Comparison of ENCODE assay signal across 28 mouse cellular contexts in genomic region chr3:83039666-83040065, GRCm38 (mm10). TPM values are rescaled to one million over a fixed set of nuclear protein-coding genes. Genes with fewer than 3 reads are reported as not detected.
DNase-seq lines count a peak whose midpoint lies in the region; ATAC-seq and TF ChIP-seq lines count a peak whose summit lies in the region.
"Had no signal": no experiment of that assay in that cellular context is flagged by ENCODE, and none has a peak within 500 bp of the region (broad histone marks: within the 10 kb centered on the region; RNA-seq: fewer than 3 reads in every experiment).

No protein-coding gene starts in this region.

- H3K9ac ChIP-seq in liver, adult 2 months (ENCODE audit: low read depth, low read length): no peak overlapping the region
- no peak overlapping the region for H3K9ac ChIP-seq in intestine, embryonic 16.5 days (ENCODE audit: low read depth, low read length)
- H3K9ac ChIP-seq in liver, embryonic 12.5 days: no peak overlapping the region
- H3K9ac ChIP-seq in liver, embryonic 16.5 days (ENCODE audit: low read depth, low read length): no peak overlapping the region
- H3K9ac ChIP-seq: embryonic facial prominence, embryonic 15.5 days; hindbrain, embryonic 12.5 days had no signal

- H3K9me3 ChIP-seq in intestine, embryonic 16.5 days (ENCODE audit: control insufficient read depth, low read length): no peaks in the 10 kb centered on the region
- no peaks in the 10 kb centered on the region for H3K9me3 ChIP-seq in liver, embryonic 12.5 days (replicated peaks)
- no peaks in the 10 kb centered on the region for H3K9me3 ChIP-seq in liver, embryonic 16.5 days (replicated peaks; ENCODE audit: control insufficient read depth, low read length)
- H3K9me3 ChIP-seq: embryonic facial prominence, embryonic 15.5 days; forebrain, embryonic 10.5 days; hindbrain, embryonic 12.5 days had no signal

- ATAC-seq in intestine, embryonic 16.5 days: peak; percentile 88
- peak; percentile 64 for ATAC-seq in liver, embryonic 12.5 days
- peak; percentile 77 for ATAC-seq in liver, embryonic 16.5 days (ENCODE audit: low read depth)
- ATAC-seq: activated CD4-positive, CD25-positive, alpha-beta regulatory T cell, adult 4 months; forebrain, embryonic 14.5 days; Patski had no signal

- WGBS in liver, adult 2 months: 18% methylated on average over 4 of the region's 4 CpGs
- 65% methylated on average over 4 of the region's 4 CpGs for WGBS in intestine, embryonic 16.5 days
- WGBS in liver, embryonic 12.5 days (ENCODE audit: insufficient replicate concordance): 51% methylated on average over 4 of the region's 4 CpGs
- WGBS in liver, embryonic 16.5 days (ENCODE audit: insufficient replicate concordance): 43% methylated on average over 4 of the region's 4 CpGs

- no peak overlapping the region for H3K4me2 ChIP-seq in intestine, embryonic 16.5 days (ENCODE audit: low read depth, low read length)
- H3K4me2 ChIP-seq in liver, embryonic 12.5 days: no peak overlapping the region
- 0 out of 2 replicates have a peak overlapping the region, but pooled peaks have one; percentile 15 for H3K4me2 ChIP-seq in liver, embryonic 16.5 days (ENCODE audit: low read depth, low read length)
- H3K4me2 ChIP-seq: embryonic facial prominence, embryonic 15.5 days; hindbrain, embryonic 12.5 days had no signal

- H3K79me2 ChIP-seq in liver, adult 2 months (ENCODE audit: control insufficient read depth, insufficient read depth, low read length): no peaks in the 10 kb centered on the region

- H3K4me3 ChIP-seq in liver, adult 2 months (ENCODE audit: insufficient read depth, low read depth, low read length): no peak overlapping the region
- H3K4me3 ChIP-seq in intestine, embryonic 16.5 days (ENCODE audit: low read length): no peak overlapping the region
- no peak overlapping the region for H3K4me3 ChIP-seq in liver, embryonic 12.5 days
- no peak overlapping the region for H3K4me3 ChIP-seq in liver, embryonic 16.5 days (ENCODE audit: low read depth, low read length)
- H3K4me3 ChIP-seq: embryonic facial prominence, embryonic 15.5 days; erythroblast, embryonic 14.5 days; forebrain, embryonic 10.5 days; gastrocnemius, adult 2 months; hindbrain, embryonic 12.5 days had no signal

- intact Hi-C loops in left cerebral cortex, postnatal 25 days (cut with DNase I): no loop called here

- TF ChIP-seq POLR2A in liver, adult 2 months (IDR thresholded peaks at IDR 0.05; ENCODE audit: extremely low read depth, insufficient read depth, low read length): no peak

- peak; percentile 99 for DNase-seq in liver, adult 2 months (ENCODE audit: extremely low read depth, low read depth, low spot score)
- no peak for DNase-seq in liver
- DNase-seq in spleen, postnatal 10 days (ENCODE audit: low spot score in 2 of 2): no peak
- DNase-seq in left cerebral cortex, postnatal 25 days (ENCODE audit: low spot score in 2 of 2): no peak
- no peak for DNase-seq in urinary bladder, postnatal 14 days (ENCODE audit: low spot score)
- DNase-seq: adrenal gland, adult 8-10 months; adrenal gland, postnatal 36 days; cerebellum, adult 2 months; cerebellum, postnatal 10 days; embryo, embryonic 11 days; gastrocnemius, adult 2 months; gastrocnemius, postnatal 25 days; heart, postnatal 10 days; heart, postnatal 4 days had no signal

- H3K36me3 ChIP-seq in liver, adult 2 months (ENCODE audit: control insufficient read depth, insufficient read depth, low read length): peaks cover 28% of the 10 kb centered on the region
- no peaks in the 10 kb centered on the region for H3K36me3 ChIP-seq in intestine, embryonic 16.5 days (ENCODE audit: control insufficient read depth, insufficient read depth, low read length)
- no peaks in the 10 kb centered on the region; the same call in 1 of the 2 replicates for H3K36me3 ChIP-seq in liver, embryonic 12.5 days
- no peaks in the 10 kb centered on the region for H3K36me3 ChIP-seq in liver, embryonic 16.5 days (ENCODE audit: control insufficient read depth, insufficient read depth)
- H3K36me3 ChIP-seq: embryonic facial prominence, embryonic 15.5 days; forebrain, embryonic 10.5 days; hindbrain, embryonic 12.5 days had no signal

- TF ChIP-seq CTCF in liver, adult 2 months (IDR thresholded peaks at IDR 0.05; ENCODE audit: low read depth, low read length): no peak

- H3K27ac ChIP-seq in liver, adult 2 months (replicated peaks; ENCODE audit: insufficient read depth, low read depth, low read length): peak overlapping the region; percentile 97
- H3K27ac ChIP-seq in intestine, embryonic 16.5 days (ENCODE audit: low read length): 0 out of 2 replicates have a peak overlapping the region, but pooled peaks have one; percentile 17
- H3K27ac ChIP-seq in liver, embryonic 12.5 days: 0 out of 2 replicates have a peak overlapping the region, but pooled peaks have one; percentile 56
- peak overlapping the region; percentile 62 for H3K27ac ChIP-seq in liver, embryonic 16.5 days (ENCODE audit: low read length)
- H3K27ac ChIP-seq: embryonic facial prominence, embryonic 15.5 days; forebrain, embryonic 10.5 days; gastrocnemius, adult 2 months; hindbrain, embryonic 12.5 days had no signal

- peaks cover 23% of the 10 kb centered on the region for H3K4me1 ChIP-seq in liver, adult 2 months (ENCODE audit: control insufficient read depth, insufficient read depth, low read length)
- H3K4me1 ChIP-seq in intestine, embryonic 16.5 days (ENCODE audit: control insufficient read depth, insufficient read depth, low read length): no peaks in the 10 kb centered on the region
- no peaks in the 10 kb centered on the region for H3K4me1 ChIP-seq in liver, embryonic 12.5 days
- no peaks in the 10 kb centered on the region for H3K4me1 ChIP-seq in liver, embryonic 16.5 days (ENCODE audit: control insufficient read depth, low read depth, low read length)
- H3K4me1 ChIP-seq: embryonic facial prominence, embryonic 15.5 days; forebrain, embryonic 10.5 days; hindbrain, embryonic 12.5 days had no signal

- no peaks in the 10 kb centered on the region for H3K27me3 ChIP-seq in liver, adult 2 months (ENCODE audit: control insufficient read depth, insufficient read depth, low read length)
- H3K27me3 ChIP-seq in intestine, embryonic 16.5 days (replicated peaks; ENCODE audit: control insufficient read depth, insufficient read depth, low read length): no peaks in the 10 kb centered on the region
- H3K27me3 ChIP-seq in liver, embryonic 12.5 days (replicated peaks): no peaks in the 10 kb centered on the region
- no peaks in the 10 kb centered on the region for H3K27me3 ChIP-seq in liver, embryonic 16.5 days (ENCODE audit: control insufficient read depth, insufficient read depth, low read depth, low read length)
- H3K27me3 ChIP-seq: CH12.LX; embryonic facial prominence, embryonic 15.5 days; hindbrain, embryonic 12.5 days had no signal

RNA-seq across cellular contexts. Expression of gene Fgb, which starts 10.0 kb away (rescaled TPM):
- total RNA-seq in liver, adult 2 months (2014; rRNA removed): 2,420 and 2,798 TPM in 2 replicates
- 918 and 923 TPM in 2 replicates for polyA plus RNA-seq in liver, adult 2 months (2012; rRNA removed)
- polyA plus RNA-seq in intestine, embryonic 16.5 days (2015; fragmentation: Nextera tagmentation; extraction: Ambion mirVana): 10.5 and 13.7 TPM in 2 replicates
- polyA plus RNA-seq in liver, embryonic 12.5 days (2016; fragmentation: Nextera tagmentation; extraction: Ambion mirVana): 139 and 143 TPM in 2 replicates
- polyA plus RNA-seq in liver, embryonic 16.5 days (2015; fragmentation: Nextera tagmentation; extraction: Ambion mirVana): 794 and 880 TPM in 2 replicates
- not detected for total RNA-seq in left cerebral cortex, postnatal 25 days (2021)
- total RNA-seq: CH12.LX; gastrocnemius, adult 2 months; gastrocnemius, postnatal 25 days; granulocyte monocyte progenitor cell, adult 5-6 weeks had no signal
- polyA plus RNA-seq: activated CD4-positive, CD25-positive, alpha-beta regulatory T cell, adult 4 months; forebrain, embryonic 10.5 days; forebrain, embryonic 14.5 days; hindbrain, embryonic 12.5 days; Patski had no signal

RNA-seq across cellular contexts. Expression of gene Fga, which starts 13.8 kb away (rescaled TPM):
- total RNA-seq in liver, adult 2 months (2014; rRNA removed): 3,320 and 3,369 TPM in 2 replicates
- polyA plus RNA-seq in liver, adult 2 months (2012; rRNA removed): 877 and 984 TPM in 2 replicates
- 11.6 and 19.2 TPM in 2 replicates for polyA plus RNA-seq in intestine, embryonic 16.5 days (2015; fragmentation: Nextera tagmentation; extraction: Ambion mirVana)
- polyA plus RNA-seq in liver, embryonic 12.5 days (2016; fragmentation: Nextera tagmentation; extraction: Ambion mirVana): 190 and 194 TPM in 2 replicates
- polyA plus RNA-seq in liver, embryonic 16.5 days (2015; fragmentation: Nextera tagmentation; extraction: Ambion mirVana): 1,431 and 1,544 TPM in 2 replicates
- total RNA-seq in left cerebral cortex, postnatal 25 days (2021): not detected
- total RNA-seq: CH12.LX; gastrocnemius, adult 2 months; gastrocnemius, postnatal 25 days; granulocyte monocyte progenitor cell, adult 5-6 weeks had no signal
- polyA plus RNA-seq: activated CD4-positive, CD25-positive, alpha-beta regulatory T cell, adult 4 months; embryonic facial prominence, embryonic 11.5 days; forebrain, embryonic 10.5 days; forebrain, embryonic 14.5 days; heart, embryonic 14.5 days; hindbrain, embryonic 12.5 days; Patski had no signal

RNA-seq across cellular contexts. Expression of gene Plrg1, which starts 15.7 kb away (rescaled TPM):
- total RNA-seq in liver, adult 2 months (2014; rRNA removed): 34.1 and 35.1 TPM in 2 replicates
- 20.7 and 21.8 TPM in 2 replicates for polyA plus RNA-seq in liver, adult 2 months (2012; rRNA removed)
- 81.0 and 87.1 TPM in 2 replicates for polyA plus RNA-seq in intestine, embryonic 16.5 days (2015; fragmentation: Nextera tagmentation; extraction: Ambion mirVana)
- 66.2 and 69.4 TPM in 2 replicates for polyA plus RNA-seq in liver, embryonic 12.5 days (2016; fragmentation: Nextera tagmentation; extraction: Ambion mirVana)
- 40.9 and 45.1 TPM in 2 replicates for polyA plus RNA-seq in liver, embryonic 16.5 days (2015; fragmentation: Nextera tagmentation; extraction: Ambion mirVana)
- total RNA-seq in left cerebral cortex, postnatal 25 days (2021): 10 to 100 TPM; 38.6 to 41.9 TPM

RNA-seq across cellular contexts. Expression of gene Fgg, which starts 32.1 kb away (rescaled TPM):
- total RNA-seq in liver, adult 2 months (2014; rRNA removed): 3,843 and 4,358 TPM in 2 replicates
- polyA plus RNA-seq in liver, adult 2 months (2012; rRNA removed): 2,564 and 2,816 TPM in 2 replicates
- 5.9 and 14.1 TPM in 2 replicates for polyA plus RNA-seq in intestine, embryonic 16.5 days (2015; fragmentation: Nextera tagmentation; extraction: Ambion mirVana)
- polyA plus RNA-seq in liver, embryonic 12.5 days (2016; fragmentation: Nextera tagmentation; extraction: Ambion mirVana): 170 and 179 TPM in 2 replicates
- 1,261 and 1,385 TPM in 2 replicates for polyA plus RNA-seq in liver, embryonic 16.5 days (2015; fragmentation: Nextera tagmentation; extraction: Ambion mirVana)
- not detected for total RNA-seq in left cerebral cortex, postnatal 25 days (2021)
- total RNA-seq: CH12.LX; gastrocnemius, adult 2 months; gastrocnemius, postnatal 25 days; granulocyte monocyte progenitor cell, adult 5-6 weeks; heart, postnatal 10 days had no signal
- polyA plus RNA-seq: activated CD4-positive, CD25-positive, alpha-beta regulatory T cell, adult 4 months; cerebellum, adult 2 months; embryonic facial prominence, embryonic 15.5 days; erythroblast, embryonic 14.5 days; forebrain, embryonic 10.5 days; forebrain, embryonic 14.5 days; heart, embryonic 14.5 days; hindbrain, embryonic 12.5 days; Patski had no signal

Comparison
In these comparisons a context has a peak if more than half of its experiments do, and no peak if none do; other contexts are left out.
1. H3K27ac ChIP-seq: peak in every context shown above with its lines; median percentile 97 in liver, adult 2 months; 62 in liver, embryonic 16.5 days; 56 in liver, embryonic 12.5 days; 17 in intestine, embryonic 16.5 days.